Mouse (Mus musculus) megakaryocyte-erythroid progenitor cell, adult 5-6 weeks (primary cell): ENCODE results near the gene Gm49366. TPM values are rescaled to one million over a fixed set of nuclear protein-coding genes. Genes with fewer than 3 reads are reported as not detected.
A peak's percentile ranks its signal among the peaks of the same experiment; 100 is the strongest.
"Not testable (repeated sequence)": the region's sequence is repeated elsewhere in the genome, so short reads cannot be mapped to it uniquely, and the experiment has no call there.

Experiments used
- ATAC-seq: replicated peaks from 2 replicates; pipeline ENCODE4 v1.8.0; 2016; ENCODE audit warnings: mild to moderate bottlenecking, inconsistent platforms; ENCODE audit not compliant: severe bottlenecking, poor library complexity, low FRiP score, low TSS enrichment
- total RNA-seq, 2 experiments: library from RNA; stranded (forward) in 1 of 2; stranded (reverse) in 1 of 2; fragments of 200-1000, 215-1000 nt in 1 of 2; fragments of >200 nt in 1 of 2; fragmentation: Nextera tagmentation in 1 of 2; gene quantifications; 2 replicates each; pipeline ENCODE4 v1.2.3; 2014 to 2017

Gene Gm49366
- total RNA-seq, 2 experiments from 2014 or later, result not detected

- ATAC-seq, result not testable (repeated sequence)
Measured at GRCm38 (mm10) chr12:84029043-84029442, 9.7 kb upstream of the Gm49366 start.

GRCm38 (mm10) chr12:84030659-84031332 lies 7.9 kb upstream of the Gm49366 start:
- peak; percentile 93 for ATAC-seq

- ATAC-seq, result no peak
Measured at GRCm38 (mm10) chr12:84032854-84033253, 5.9 kb upstream of the Gm49366 start.

GRCm38 (mm10) chr12:84033302-84033701 lies 5.4 kb upstream of the Gm49366 start:
- ATAC-seq, result not testable (repeated sequence)

GRCm38 (mm10) chr12:84034108-84034507 lies 4.6 kb upstream of the Gm49366 start:
- ATAC-seq, result peak; percentile 42; the same call in 1 of the 2 replicates

- peak; percentile 37; the same call in 1 of the 2 replicates for ATAC-seq
Measured at GRCm38 (mm10) chr12:84038241-84038640, 494 bp upstream of the Gm49366 start, which contains the start of gene Acot4. Gene Acot4, plus strand, starts transcription at chr12:84038379.

- ATAC-seq, result no peak
Measured at GRCm38 (mm10) chr12:84042248-84042647, 3.5 kb downstream of the Gm49366 start.

GRCm38 (mm10) chr12:84044045-84044444 lies 5.3 kb downstream of the Gm49366 start:
- ATAC-seq, result no peak

- ATAC-seq, result no peak
Measured at GRCm38 (mm10) chr12:84046906-84047305, 8.2 kb downstream of the Gm49366 start.

- not testable (repeated sequence) for ATAC-seq
Measured at GRCm38 (mm10) chr12:84050744-84051143, 12.0 kb downstream of the Gm49366 start.

- peak; percentile 52; the same call in 1 of the 2 replicates for ATAC-seq
Measured at GRCm38 (mm10) chr12:84051937-84052474, 13.3 kb downstream of the Gm49366 start, which contains the start of gene Acot3. Gene Acot3, plus strand, starts transcription at chr12:84052144.

- no peak for ATAC-seq
Measured at GRCm38 (mm10) chr12:84052609-84053008, 13.9 kb downstream of the Gm49366 start.

- no peak for ATAC-seq
Measured at GRCm38 (mm10) chr12:84053173-84053572, 14.4 kb downstream of the Gm49366 start.

- ATAC-seq, result no peak
Measured at GRCm38 (mm10) chr12:84053679-84054391, 15.1 kb downstream of the Gm49366 start.

- ATAC-seq, result peak; percentile 67
Measured at GRCm38 (mm10) chr12:84060946-84061345, 22.2 kb downstream of the Gm49366 start.

- no peak for ATAC-seq
Measured at GRCm38 (mm10) chr12:84062336-84062735, 23.6 kb downstream of the Gm49366 start.

GRCm38 (mm10) chr12:84063228-84063627 lies 24.5 kb downstream of the Gm49366 start:
- no peak for ATAC-seq

GRCm38 (mm10) chr12:84063833-84064232 lies 25.1 kb downstream of the Gm49366 start:
- no peak for ATAC-seq

GRCm38 (mm10) chr12:84064621-84065020 lies 25.9 kb downstream of the Gm49366 start:
- ATAC-seq, result no peak

- no peak for ATAC-seq
Measured at GRCm38 (mm10) chr12:84067752-84068151, 29.0 kb downstream of the Gm49366 start.
